Mouse (Mus musculus): ENCODE results near the gene Cx3cr1. TPM values are rescaled to one million over a fixed set of nuclear protein-coding genes. Genes with fewer than 3 reads are reported as not detected.

Gene Cx3cr1
- polyA plus RNA-seq, 1 experiment from 2014 or later: 8.6 TPM

GRCm38 (mm10) chr9:120049407-120049806, 20.3 kb downstream of the Cx3cr1 start:
- 34% methylated on average over 3 of the region's 3 CpGs for WGBS
- DNase-seq (ENCODE audit: low spot score) (no peak), ATAC-seq (ENCODE audit: low FRiP score, low TSS enrichment) (no peak)
- Histone ChIP-seq H3K9ac (ENCODE audit: low read length) (no peak overlapping the region), H3K36me3 (ENCODE audit: control insufficient read depth, insufficient read depth, low read length) (no peaks in the 10 kb centered on the region), H3K4me1 (replicated peaks; ENCODE audit: control insufficient read depth, insufficient read depth) (no peaks in the 10 kb centered on the region), H3K27me3 (ENCODE audit: control insufficient read depth, insufficient read depth, low read length) (no peaks in the 10 kb centered on the region), H3K4me2 (replicated peaks; ENCODE audit: low read depth) (no peak overlapping the region), H3K9me3 (ENCODE audit: control insufficient read depth, low read length) (no peaks in the 10 kb centered on the region), H3K4me3 (ENCODE audit: low read depth, low read length) (no peak overlapping the region), H3K27ac (replicated peaks) (no peak overlapping the region)
- no peak for TF ChIP-seq CTCF (IDR thresholded peaks at IDR 0.05; ENCODE audit: low read depth)
- no peak for TF ChIP-seq EP300 (optimal IDR thresholded peaks at IDR 0.05)

GRCm38 (mm10) chr9:120048495-120048894, 21.2 kb downstream of the Cx3cr1 start:
- no peaks in the 10 kb centered on the region for H3K9me3 ChIP-seq (ENCODE audit: control insufficient read depth, low read length)
- no peak overlapping the region for H3K27ac ChIP-seq (replicated peaks)
- no peaks in the 10 kb centered on the region for H3K4me1 ChIP-seq (replicated peaks; ENCODE audit: control insufficient read depth, insufficient read depth)
- H3K36me3 ChIP-seq (ENCODE audit: control insufficient read depth, insufficient read depth, low read length): no peaks in the 10 kb centered on the region
- H3K4me3 ChIP-seq (ENCODE audit: low read depth, low read length): no peak overlapping the region
- TF ChIP-seq EP300 (optimal IDR thresholded peaks at IDR 0.05) (no peak), CTCF (IDR thresholded peaks at IDR 0.05; ENCODE audit: low read depth) (no peak)
- ATAC-seq (ENCODE audit: low FRiP score, low TSS enrichment) (no peak), DNase-seq (ENCODE audit: low spot score) (no peak)
- no peak overlapping the region for H3K4me2 ChIP-seq (replicated peaks; ENCODE audit: low read depth)
- H3K9ac ChIP-seq (ENCODE audit: low read length): no peak overlapping the region
- no peaks in the 10 kb centered on the region for H3K27me3 ChIP-seq (ENCODE audit: control insufficient read depth, insufficient read depth, low read length)
- 47% methylated on average over 6 of the region's 6 CpGs for WGBS

GRCm38 (mm10) chr9:120043115-120043514, 26.6 kb downstream of the Cx3cr1 start:
- ATAC-seq (ENCODE audit: low FRiP score, low TSS enrichment) (no peak), DNase-seq (ENCODE audit: low spot score) (no peak)
- Histone ChIP-seq H3K4me3 (ENCODE audit: low read depth, low read length) (no peak overlapping the region), H3K27ac (replicated peaks) (no peak overlapping the region), H3K9me3 (ENCODE audit: control insufficient read depth, low read length) (no peaks in the 10 kb centered on the region), H3K9ac (ENCODE audit: low read length) (no peak overlapping the region), H3K4me2 (replicated peaks; ENCODE audit: low read depth) (no peak overlapping the region), H3K36me3 (ENCODE audit: control insufficient read depth, insufficient read depth, low read length) (no peaks in the 10 kb centered on the region), H3K4me1 (replicated peaks; ENCODE audit: control insufficient read depth, insufficient read depth) (no peaks in the 10 kb centered on the region), H3K27me3 (ENCODE audit: control insufficient read depth, insufficient read depth, low read length) (no peaks in the 10 kb centered on the region)
- 65% methylated on average over 7 of the region's 7 CpGs for WGBS
- TF ChIP-seq CTCF (IDR thresholded peaks at IDR 0.05; ENCODE audit: low read depth) (no peak), EP300 (optimal IDR thresholded peaks at IDR 0.05) (no peak)

GRCm38 (mm10) chr9:120037414-120037813, 32.3 kb downstream of the Cx3cr1 start:
- no peak overlapping the region for H3K9ac ChIP-seq (ENCODE audit: low read length)
- H3K36me3 ChIP-seq (ENCODE audit: control insufficient read depth, insufficient read depth, low read length): no peaks in the 10 kb centered on the region
- DNase-seq (ENCODE audit: low spot score): no peak
- no peaks in the 10 kb centered on the region for H3K9me3 ChIP-seq (ENCODE audit: control insufficient read depth, low read length)
- 77% methylated on average over 7 of the region's 7 CpGs for WGBS
- H3K4me3 ChIP-seq (ENCODE audit: low read depth, low read length): no peak overlapping the region
- no peaks in the 10 kb centered on the region for H3K4me1 ChIP-seq (replicated peaks; ENCODE audit: control insufficient read depth, insufficient read depth)
- TF ChIP-seq CTCF (IDR thresholded peaks at IDR 0.05; ENCODE audit: low read depth) (no peak), EP300 (optimal IDR thresholded peaks at IDR 0.05) (no peak)
- H3K4me2 ChIP-seq (replicated peaks; ENCODE audit: low read depth): no peak overlapping the region
- no peak overlapping the region for H3K27ac ChIP-seq (replicated peaks)
- H3K27me3 ChIP-seq (ENCODE audit: control insufficient read depth, insufficient read depth, low read length): no peaks in the 10 kb centered on the region
- ATAC-seq (ENCODE audit: low FRiP score, low TSS enrichment): no peak

GRCm38 (mm10) chr9:120034375-120034774, 35.3 kb downstream of the Cx3cr1 start:
- Histone ChIP-seq H3K4me3 (ENCODE audit: low read depth, low read length) (no peak overlapping the region), H3K27me3 (ENCODE audit: control insufficient read depth, insufficient read depth, low read length) (no peaks in the 10 kb centered on the region), H3K4me2 (replicated peaks; ENCODE audit: low read depth) (no peak overlapping the region), H3K36me3 (ENCODE audit: control insufficient read depth, insufficient read depth, low read length) (no peaks in the 10 kb centered on the region), H3K9ac (ENCODE audit: low read length) (no peak overlapping the region), H3K4me1 (replicated peaks; ENCODE audit: control insufficient read depth, insufficient read depth) (no peaks in the 10 kb centered on the region), H3K9me3 (ENCODE audit: control insufficient read depth, low read length) (no peaks in the 10 kb centered on the region), H3K27ac (replicated peaks) (no peak overlapping the region)
- TF ChIP-seq CTCF (IDR thresholded peaks at IDR 0.05; ENCODE audit: low read depth) (no peak), EP300 (optimal IDR thresholded peaks at IDR 0.05) (no peak)
- DNase-seq (ENCODE audit: low spot score) (no peak), ATAC-seq (ENCODE audit: low FRiP score, low TSS enrichment) (no peak)
- 78% methylated on average over 8 of the region's 8 CpGs for WGBS

- H3K9me3 ChIP-seq (ENCODE audit: control insufficient read depth, low read length): no peaks in the 10 kb centered on the region
- no peaks in the 10 kb centered on the region for H3K36me3 ChIP-seq (ENCODE audit: control insufficient read depth, insufficient read depth, low read length)
- TF ChIP-seq CTCF (IDR thresholded peaks at IDR 0.05; ENCODE audit: low read depth): peak; percentile 48
- no peak for TF ChIP-seq EP300 (optimal IDR thresholded peaks at IDR 0.05)
- WGBS: 52% methylated on average over 6 of the region's 6 CpGs
- peak; percentile 45; the same call in 1 of the 2 replicates for ATAC-seq (ENCODE audit: low FRiP score, low TSS enrichment)
- H3K27me3 ChIP-seq (ENCODE audit: control insufficient read depth, insufficient read depth, low read length): no peaks in the 10 kb centered on the region
- no peak overlapping the region for H3K9ac ChIP-seq (ENCODE audit: low read length)
- H3K4me1 ChIP-seq (replicated peaks; ENCODE audit: control insufficient read depth, insufficient read depth): no peaks in the 10 kb centered on the region
- DNase-seq (ENCODE audit: low spot score): no peak
- no peak overlapping the region for H3K4me3 ChIP-seq (ENCODE audit: low read depth, low read length)
- no peak overlapping the region for H3K4me2 ChIP-seq (replicated peaks; ENCODE audit: low read depth)
- no peak overlapping the region for H3K27ac ChIP-seq (replicated peaks)
These were observed 37.0 kb downstream of the Cx3cr1 start for GRCm38 (mm10) chr9:120032710-120033109.
